Mouse (Mus musculus) erythroblast, embryonic 14.5 days (primary cell): ENCODE results near the gene Cilp2. TPM values are rescaled to one million over a fixed set of nuclear protein-coding genes. Genes with fewer than 3 reads are reported as not detected.

Experiments used
- H3K27me3 ChIP-seq: 2 replicates; pipeline ENCODE4 v1.6.1; 2012; ENCODE audit warnings: inconsistent platforms; ENCODE audit not compliant: control insufficient read depth
- H3K36me3 ChIP-seq: 2 replicates; pipeline ENCODE4 v1.6.1; 2012; ENCODE audit warnings: mild to moderate bottlenecking, inconsistent platforms; ENCODE audit not compliant: control insufficient read depth
- H3K4me1 ChIP-seq: 2 replicates; pipeline ENCODE4 v1.6.1; 2012; ENCODE audit warnings: inconsistent platforms; ENCODE audit not compliant: control insufficient read depth
- H3K4me3 ChIP-seq: replicated peaks from 2 replicates; pipeline ENCODE3; 2012; ENCODE audit warnings: moderate library complexity, mild to moderate bottlenecking, inconsistent platforms
- H3K9me3 ChIP-seq: 2 replicates; pipeline ENCODE4 v1.6.1; 2012; ENCODE audit warnings: low read length, inconsistent platforms, mixed read lengths; ENCODE audit not compliant: control insufficient read depth
- GATA1 ChIP-seq: IDR thresholded peaks from 2 replicates; pipeline ENCODE4 v1.6.1; 2012; ENCODE audit warnings: low read length, inconsistent platforms, mixed read lengths
- TAL1 ChIP-seq: IDR thresholded peaks from 3 replicates; pipeline ENCODE4 v1.6.1; 2012; ENCODE audit warnings: low read length, inconsistent platforms, mixed read lengths
- polyA plus RNA-seq: library from polyadenylated mRNA; stranded (reverse); fragments of >175 nt; gene quantifications from 2 replicates; pipeline ENCODE4 v1.2.3, GENCODE M21; 2012

Cilp2 gene
- polyA plus RNA-seq, 1 experiment, result not detected

- Histone ChIP-seq H3K4me1 (peaks cover 36% of the 10 kb centered on the region), H3K9me3 (no peaks in the 10 kb centered on the region), H3K36me3 (peaks cover 79% of the 10 kb centered on the region), H3K4me3 (peak overlapping the region; percentile 5), H3K27me3 (no peaks in the 10 kb centered on the region)
- TF ChIP-seq TAL1 (no peak), GATA1 (no peak)
Measured at GRCm38 (mm10) chr8:69919876-69920662, 32.6 kb upstream of the Cilp2 start.

- no peak overlapping the region for H3K4me3 ChIP-seq
- H3K36me3 ChIP-seq, result peaks cover 85% of the 10 kb centered on the region
- TF ChIP-seq TAL1 (no peak), GATA1 (no peak)
- H3K4me1 ChIP-seq, result peaks cover 36% of the 10 kb centered on the region
- H3K27me3 ChIP-seq, result no peaks in the 10 kb centered on the region
- no peaks in the 10 kb centered on the region for H3K9me3 ChIP-seq
Measured at GRCm38 (mm10) chr8:69919010-69919409, 31.5 kb upstream of the Cilp2 start.

- peaks cover 85% of the 10 kb centered on the region for H3K36me3 ChIP-seq
- no peaks in the 10 kb centered on the region for H3K9me3 ChIP-seq
- H3K27me3 ChIP-seq, result no peaks in the 10 kb centered on the region
- H3K4me3 ChIP-seq, result no peak overlapping the region
- peaks cover 36% of the 10 kb centered on the region for H3K4me1 ChIP-seq
- TF ChIP-seq GATA1, result no peak
- TF ChIP-seq TAL1, result no peak
Measured at GRCm38 (mm10) chr8:69918506-69918905, 31.0 kb upstream of the Cilp2 start.

GRCm38 (mm10) chr8:69915748-69916147, 28.3 kb upstream of the Cilp2 start:
- no peak overlapping the region for H3K4me3 ChIP-seq
- H3K4me1 ChIP-seq, result peaks cover 24% of the 10 kb centered on the region
- TF ChIP-seq GATA1, result no peak
- no peak for TF ChIP-seq TAL1
- peaks cover 87% of the 10 kb centered on the region for H3K36me3 ChIP-seq
- no peaks in the 10 kb centered on the region for H3K9me3 ChIP-seq
- H3K27me3 ChIP-seq, result no peaks in the 10 kb centered on the region

- Histone ChIP-seq H3K36me3 (peaks cover 94% of the 10 kb centered on the region), H3K4me3 (no peak overlapping the region), H3K9me3 (no peaks in the 10 kb centered on the region), H3K4me1 (peaks cover 14% of the 10 kb centered on the region), H3K27me3 (no peaks in the 10 kb centered on the region)
- no peak for TF ChIP-seq TAL1
- no peak for TF ChIP-seq GATA1
Measured at GRCm38 (mm10) chr8:69914526-69914925, 27.0 kb upstream of the Cilp2 start.

- Histone ChIP-seq H3K9me3 (no peaks in the 10 kb centered on the region), H3K4me3 (no peak overlapping the region), H3K36me3 (peaks cover 100% of the 10 kb centered on the region), H3K4me1 (peaks cover 7% of the 10 kb centered on the region), H3K27me3 (no peaks in the 10 kb centered on the region)
- TF ChIP-seq GATA1 (no peak), TAL1 (no peak)
Measured at GRCm38 (mm10) chr8:69912478-69913074, 25.1 kb upstream of the Cilp2 start.

- TF ChIP-seq TAL1 (no peak), GATA1 (no peak)
Measured at GRCm38 (mm10) chr8:69911917-69912316, 24.4 kb upstream of the Cilp2 start.

GRCm38 (mm10) chr8:69907106-69907505, 19.6 kb upstream of the Cilp2 start:
- H3K9me3 ChIP-seq, result no peaks in the 10 kb centered on the region
- H3K36me3 ChIP-seq, result peaks cover 56% of the 10 kb centered on the region
- peaks cover 49% of the 10 kb centered on the region for H3K4me1 ChIP-seq

More at GRCm38 (mm10) chr8:69911917-69912316, 24.4 kb upstream of the Cilp2 start:
- no peak overlapping the region for H3K4me3 ChIP-seq
- H3K36me3 ChIP-seq, result peaks cover 99% of the 10 kb centered on the region
- no peaks in the 10 kb centered on the region for H3K27me3 ChIP-seq
- peaks cover 7% of the 10 kb centered on the region for H3K4me1 ChIP-seq
- H3K9me3 ChIP-seq, result no peaks in the 10 kb centered on the region

GRCm38 (mm10) chr8:69906260-69906659, 18.8 kb upstream of the Cilp2 start:
- Histone ChIP-seq H3K4me1 (peaks cover 50% of the 10 kb centered on the region), H3K9me3 (no peaks in the 10 kb centered on the region), H3K27me3 (no peaks in the 10 kb centered on the region), H3K36me3 (peaks cover 47% of the 10 kb centered on the region), H3K4me3 (no peak overlapping the region)
- no peak for TF ChIP-seq GATA1
- TF ChIP-seq TAL1, result no peak

More at GRCm38 (mm10) chr8:69907106-69907505, 19.6 kb upstream of the Cilp2 start:
- H3K4me3 ChIP-seq, result no peak overlapping the region
- TF ChIP-seq TAL1 (no peak), GATA1 (no peak)
- no peaks in the 10 kb centered on the region for H3K27me3 ChIP-seq
